Mouse (Mus musculus) embryonic facial prominence, embryonic 11.5 days (tissue): ENCODE data around the gene Rtl1. TPM values are rescaled to one million over a fixed set of nuclear protein-coding genes. Genes with fewer than 3 reads are reported as not detected.

Experiments used
- ATAC-seq: fragments of 200-750 bp; cut with Nextera tagmentation; replicated peaks from 2 replicates; pipeline ENCODE4 v1.8.0; 2017; ENCODE audit warnings: low read depth; ENCODE audit not compliant: insufficient number of reproducible peaks, low FRiP score, low TSS enrichment
- DNase-seq: peaks from one replicate; pipeline ENCODE4 v3.0.0-alpha.2; 2015; ENCODE audit warnings: low spot score
- H3K27ac ChIP-seq: fragments of 300-500 bp; sonication (generic); replicated peaks from 2 replicates; pipeline ENCODE4 v1.5.1; 2014; ENCODE audit warnings: mild to moderate bottlenecking, low read depth, low read length, control low read depth
- H3K27me3 ChIP-seq: fragments of 300-500 bp; sonication (generic); 2 replicates; pipeline ENCODE4 v1.6.1; 2014; ENCODE audit warnings: mild to moderate bottlenecking, low read length, moderate library complexity, mixed read lengths; ENCODE audit not compliant: control insufficient read depth, insufficient read depth
- H3K36me3 ChIP-seq: fragments of 300-500 bp; sonication (generic); replicated peaks from 2 replicates; pipeline ENCODE4 v1.6.1; 2014; ENCODE audit warnings: low read depth, mild to moderate bottlenecking, low read length, moderate library complexity, mixed read lengths; ENCODE audit not compliant: control insufficient read depth, insufficient read depth
- H3K4me1 ChIP-seq: fragments of 300-500 bp; sonication (generic); 2 replicates; pipeline ENCODE4 v1.6.1; 2014; ENCODE audit warnings: low read length, mixed read lengths; ENCODE audit not compliant: control insufficient read depth, insufficient read depth
- H3K4me2 ChIP-seq: fragments of 300-500 bp; sonication (generic); 2 replicates; pipeline ENCODE4 v1.6.1; 2014; ENCODE audit warnings: low read depth, mild to moderate bottlenecking, control low read depth, low read length, moderate library complexity
- H3K4me3 ChIP-seq: fragments of 300-500 bp; sonication (generic); 2 replicates; pipeline ENCODE4 v1.5.1; 2014; ENCODE audit warnings: low read depth, low read length, control low read depth
- H3K9ac ChIP-seq: fragments of 300-500 bp; sonication (generic); replicated peaks from 2 replicates; pipeline ENCODE4 v1.6.1; 2014; ENCODE audit warnings: mild to moderate bottlenecking, control low read depth, low read length
- H3K9me3 ChIP-seq: fragments of 300-500 bp; sonication (generic); replicated peaks from 2 replicates; pipeline ENCODE4 v1.6.1; 2016; ENCODE audit warnings: mild to moderate bottlenecking, low read length, inconsistent platforms, mixed read lengths; ENCODE audit not compliant: control insufficient read depth
- WGBS: fragments of 180-500 bp; shearing (Covaris S2); extraction: QIAGEN DNeasy Blood & Tissue Kit; methylation state at CpG from one replicate; pipeline ENCODE4 v1.1.7; 2014; 5-methylcytosine and 5-hydroxymethylcytosine counted together
- polyA plus RNA-seq: library from polyadenylated mRNA; unstranded; fragments of >200 nt; fragmentation: Nextera tagmentation; extraction: Ambion mirVana; gene quantifications from 2 replicates; pipeline ENCODE4 v1.2.1, GENCODE M21; 2014

The Rtl1 gene
- polyA plus RNA-seq, 1 experiment from 2014 or later, result 0.84 TPM

DNA sequence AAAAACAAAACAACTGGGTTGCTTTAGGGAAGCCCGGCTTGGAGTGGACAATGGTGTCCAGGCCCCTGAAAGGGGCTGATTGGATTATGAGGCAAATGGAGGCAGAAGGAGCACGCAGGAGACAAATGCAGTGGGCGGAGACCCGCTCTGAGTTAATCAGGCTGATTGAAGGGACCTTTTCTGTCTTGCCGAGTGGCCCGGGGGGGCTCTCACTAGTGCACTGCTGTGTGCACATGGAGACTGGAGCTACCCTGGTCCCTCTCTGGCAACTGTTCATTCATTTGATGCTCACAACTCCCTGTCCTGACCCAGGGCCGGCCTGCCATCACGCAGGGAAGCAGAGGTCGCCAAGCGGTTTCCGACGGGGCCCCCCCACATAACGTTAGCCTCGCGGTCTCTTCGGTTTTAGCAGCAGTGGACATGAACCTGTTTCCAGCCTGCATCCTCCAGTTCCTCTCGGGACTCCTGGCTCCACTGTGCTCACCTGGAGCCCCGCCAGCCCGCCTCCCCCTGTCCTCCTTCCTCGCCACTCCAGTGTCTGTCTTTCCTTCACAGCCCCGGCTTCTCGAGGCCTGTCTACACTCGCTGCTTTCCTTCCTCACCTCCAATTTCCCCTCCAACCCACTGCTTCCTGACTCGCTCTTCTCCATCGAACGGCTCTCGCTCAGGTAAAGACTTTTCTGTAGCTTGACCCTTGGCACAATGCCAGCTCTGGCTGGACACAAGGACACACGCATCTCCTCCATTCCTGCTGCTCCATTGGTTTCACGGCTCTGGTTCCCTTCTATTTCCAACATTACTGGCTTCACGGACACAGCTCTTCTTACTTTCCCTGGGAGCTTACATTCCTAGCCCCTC, 54.0 kb downstream of the Rtl1 start:
- H3K4me3 ChIP-seq, result no peak overlapping the region
- H3K9me3 ChIP-seq, result peaks cover 4% of the 10 kb centered on the region
- DNase-seq (peak; percentile 57), ATAC-seq (0 out of 2 replicates have a peak, but pooled peaks have one; percentile 60)
- peaks cover 2% of the 10 kb centered on the region; the same call in 1 of the 2 replicates for H3K4me1 ChIP-seq
- no peaks in the 10 kb centered on the region for H3K27me3 ChIP-seq
- peak overlapping the region; percentile 32; the same call in 1 of the 2 replicates for H3K9ac ChIP-seq
- H3K36me3 ChIP-seq, result no peaks in the 10 kb centered on the region; the same call in 1 of the 2 replicates
- WGBS, result 44% methylated on average over 30 of the region's 30 CpGs
- H3K4me2 ChIP-seq, result no peak overlapping the region
- H3K27ac ChIP-seq, result peak overlapping the region; percentile 47; the same call in 1 of the 2 replicates

- Histone ChIP-seq H3K9me3 (peaks cover 16% of the 10 kb centered on the region), H3K27ac (no peak overlapping the region), H3K4me2 (no peak overlapping the region), H3K27me3 (no peaks in the 10 kb centered on the region), H3K4me1 (peaks cover 2% of the 10 kb centered on the region; the same call in 1 of the 2 replicates), H3K9ac (no peak overlapping the region), H3K4me3 (no peak overlapping the region), H3K36me3 (no peaks in the 10 kb centered on the region)
- DNase-seq, result no peak
- 90% methylated on average over 4 of the region's 4 CpGs for WGBS
- no peak for ATAC-seq
Observed at GRCm38 (mm10) chr12:109543281-109543923, 56.7 kb downstream of the Rtl1 start.

GRCm38 (mm10) chr12:109542635-109543249, 57.4 kb downstream of the Rtl1 start:
- H3K36me3 ChIP-seq, result no peaks in the 10 kb centered on the region
- peaks cover 16% of the 10 kb centered on the region for H3K9me3 ChIP-seq
- H3K9ac ChIP-seq, result no peak overlapping the region
- H3K27me3 ChIP-seq, result no peaks in the 10 kb centered on the region
- no peak overlapping the region for H3K4me2 ChIP-seq
- peaks cover 2% of the 10 kb centered on the region; the same call in 1 of the 2 replicates for H3K4me1 ChIP-seq
- DNase-seq (peak; percentile 75), ATAC-seq (no peak)
- H3K4me3 ChIP-seq, result peak overlapping the region; percentile 50
- 42% methylated on average over 17 of the region's 17 CpGs for WGBS
- no peak overlapping the region for H3K27ac ChIP-seq

DNA sequence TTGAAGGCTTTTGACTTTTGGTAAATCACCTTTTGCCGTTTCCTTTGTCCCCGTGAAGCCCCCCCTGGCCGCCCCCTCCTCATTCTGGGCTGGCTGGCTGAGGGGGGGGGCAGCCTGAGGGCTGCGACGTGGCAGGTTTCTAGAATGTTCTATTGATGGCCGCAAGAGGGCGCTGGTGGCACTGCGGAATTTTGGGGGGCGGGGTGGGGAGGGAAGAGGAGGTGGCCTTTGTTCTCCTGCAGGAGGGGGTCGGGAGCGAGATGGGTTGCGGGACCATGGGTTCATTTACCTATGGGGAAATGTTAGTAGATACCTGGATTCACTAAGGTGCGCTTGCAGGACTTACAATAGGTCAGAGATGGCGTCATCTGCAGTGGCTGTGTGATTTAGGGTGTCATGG, 58.1 kb downstream of the Rtl1 start:
- Histone ChIP-seq H3K4me3 (peak overlapping the region; percentile 50), H3K36me3 (no peaks in the 10 kb centered on the region), H3K4me2 (peak overlapping the region; percentile 39), H3K4me1 (peaks cover 2% of the 10 kb centered on the region; the same call in 1 of the 2 replicates), H3K9ac (peak overlapping the region; percentile 66), H3K27me3 (no peaks in the 10 kb centered on the region), H3K27ac (no peak overlapping the region), H3K9me3 (peaks cover 16% of the 10 kb centered on the region)
- no peak for ATAC-seq
- DNase-seq, result peak; percentile 38
- 28% methylated on average over 14 of the region's 14 CpGs for WGBS

DNA sequence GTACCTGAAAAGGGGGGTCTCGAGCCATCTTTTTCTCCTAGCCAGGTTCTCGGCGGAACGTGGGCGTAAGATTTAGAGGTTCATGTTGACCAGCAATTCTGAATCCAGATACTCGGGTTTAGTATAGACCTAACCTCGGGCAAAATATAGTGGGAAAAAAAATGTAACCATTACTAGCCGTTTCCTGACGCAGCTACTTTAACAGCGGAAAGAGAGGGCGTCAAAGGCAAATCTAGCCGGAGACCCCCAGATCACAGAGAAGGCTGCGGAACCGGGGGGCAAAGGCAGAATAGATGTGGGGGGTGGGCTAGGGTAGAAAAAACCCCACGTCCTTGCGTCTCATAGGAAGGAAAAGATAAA, 58.6 kb downstream of the Rtl1 start:
- DNase-seq (no peak), ATAC-seq (no peak)
- Histone ChIP-seq H3K27me3 (no peaks in the 10 kb centered on the region), H3K9me3 (peaks cover 16% of the 10 kb centered on the region), H3K27ac (no peak overlapping the region), H3K36me3 (no peaks in the 10 kb centered on the region), H3K9ac (peak overlapping the region; percentile 66), H3K4me2 (peak overlapping the region; percentile 39), H3K4me3 (peak overlapping the region; percentile 50), H3K4me1 (peaks cover under 1% of the 10 kb centered on the region; the same call in 1 of the 2 replicates)
- WGBS, result 51% methylated on average over 16 of the region's 16 CpGs

GRCm38 (mm10) chr12:109540739-109541539, 59.2 kb downstream of the Rtl1 start:
- Histone ChIP-seq H3K9ac (peak overlapping the region; percentile 66), H3K4me2 (peak overlapping the region; percentile 39), H3K4me3 (peak overlapping the region; percentile 50), H3K27ac (no peak overlapping the region), H3K36me3 (no peaks in the 10 kb centered on the region), H3K9me3 (peaks cover 16% of the 10 kb centered on the region), H3K27me3 (no peaks in the 10 kb centered on the region), H3K4me1 (no peaks in the 10 kb centered on the region)
- DNase-seq (peak; percentile 84), ATAC-seq (peak; percentile 55; the same call in 1 of the 2 replicates)
- WGBS, result 45% methylated on average over 30 of the region's 30 CpGs

GRCm38 (mm10) chr12:109539950-109540349, 60.2 kb downstream of the Rtl1 start:
- Histone ChIP-seq H3K4me2 (peak overlapping the region; percentile 31), H3K27ac (no peak overlapping the region), H3K4me3 (peak overlapping the region; percentile 50), H3K9me3 (peaks cover 16% of the 10 kb centered on the region), H3K9ac (no peak overlapping the region), H3K36me3 (no peaks in the 10 kb centered on the region), H3K4me1 (no peaks in the 10 kb centered on the region), H3K27me3 (no peaks in the 10 kb centered on the region)
- WGBS, result 43% methylated on average over 13 of the region's 13 CpGs
- DNase-seq (no peak), ATAC-seq (no peak)
